Mouse (Mus musculus): ENCODE measurements around the gene Trir.

The Trir gene

GRCm38 (mm10) chr8:84995680-84996079 is 30.9 kb upstream of the Trir start:
- DNase-seq = no peak

GRCm38 (mm10) chr8:84996978-84997377 is 29.6 kb upstream of the Trir start:
- no peak for DNase-seq

- peak; percentile 96 to 98 for DNase-seq
These were observed 28.9 kb upstream of the Trir start for GRCm38 (mm10) chr8:84997649-84998295.

- DNase-seq = no peak
These were observed 18.9 kb upstream of the Trir start for GRCm38 (mm10) chr8:85007686-85008085.

GRCm38 (mm10) chr8:85011242-85011641 is 15.4 kb upstream of the Trir start:
- DNase-seq = no peak

- peak; percentile 73 to 82 for DNase-seq
These were observed 13.3 kb upstream of the Trir start for GRCm38 (mm10) chr8:85013230-85013840.

GRCm38 (mm10) chr8:85014431-85014830 is 12.2 kb upstream of the Trir start, which contains the start of gene Best2:
Best2 (minus strand) TSS chr8:85014531.
- DNase-seq = no peak

- DNase-seq = no peak
These were observed 9.9 kb upstream of the Trir start for GRCm38 (mm10) chr8:85016724-85017123.

- no peak for DNase-seq
These were observed 9.4 kb upstream of the Trir start for GRCm38 (mm10) chr8:85017209-85017608.

GRCm38 (mm10) chr8:85021514-85022055 is 5.0 kb upstream of the Trir start:
- DNase-seq = no peak

GRCm38 (mm10) chr8:85023846-85024245 is 2.8 kb upstream of the Trir start:
- no peak for DNase-seq

- peak; percentile 86 to 88 for DNase-seq
These were observed 1.3 kb upstream of the Trir start, which contains the start of gene Asna1 for GRCm38 (mm10) chr8:85025098-85025932. Asna1 (minus strand) TSS chr8:85025281.

- DNase-seq = no peak
These were observed 863 bp downstream of the Trir start for GRCm38 (mm10) chr8:85027516-85027855.

- DNase-seq = no peak
These were observed 1.3 kb downstream of the Trir start for GRCm38 (mm10) chr8:85027922-85028321.

- peak in 1 of 2 experiments; percentile 27 for DNase-seq
These were observed 2.6 kb downstream of the Trir start for GRCm38 (mm10) chr8:85029271-85029670.

GRCm38 (mm10) chr8:85032622-85033311 is 6.1 kb downstream of the Trir start:
- DNase-seq = peak in 1 of 2 experiments; percentile 40

- no peak for DNase-seq
These were observed 7.2 kb downstream of the Trir start for GRCm38 (mm10) chr8:85033867-85034266.

GRCm38 (mm10) chr8:85034764-85035163 is 8.1 kb downstream of the Trir start:
- peak; percentile 65 to 82 for DNase-seq

- DNase-seq = no peak
These were observed 8.6 kb downstream of the Trir start for GRCm38 (mm10) chr8:85035165-85035727.

- no peak for DNase-seq
These were observed 9.2 kb downstream of the Trir start for GRCm38 (mm10) chr8:85035728-85036310.

- no peak for DNase-seq
These were observed 9.7 kb downstream of the Trir start for GRCm38 (mm10) chr8:85036381-85036717.

GRCm38 (mm10) chr8:85036718-85037365 is 10.2 kb downstream of the Trir start, which contains the start of gene Tnpo2:
Tnpo2 (plus strand) TSS chr8:85036915.
- DNase-seq = peak; percentile 90 to 94
